Mouse (Mus musculus) cerebellum, adult 9-11 months (tissue): Measurements from ENCODE around the gene Syde2.
"Not testable (repeated sequence)": the region's sequence is repeated elsewhere in the genome, so short reads cannot be mapped to it uniquely, and the experiment has no call there.

Experiments used
- DNase-seq: peaks from one replicate; pipeline ENCODE4 v3.0.0; 2022

The Syde2 gene

DNA sequence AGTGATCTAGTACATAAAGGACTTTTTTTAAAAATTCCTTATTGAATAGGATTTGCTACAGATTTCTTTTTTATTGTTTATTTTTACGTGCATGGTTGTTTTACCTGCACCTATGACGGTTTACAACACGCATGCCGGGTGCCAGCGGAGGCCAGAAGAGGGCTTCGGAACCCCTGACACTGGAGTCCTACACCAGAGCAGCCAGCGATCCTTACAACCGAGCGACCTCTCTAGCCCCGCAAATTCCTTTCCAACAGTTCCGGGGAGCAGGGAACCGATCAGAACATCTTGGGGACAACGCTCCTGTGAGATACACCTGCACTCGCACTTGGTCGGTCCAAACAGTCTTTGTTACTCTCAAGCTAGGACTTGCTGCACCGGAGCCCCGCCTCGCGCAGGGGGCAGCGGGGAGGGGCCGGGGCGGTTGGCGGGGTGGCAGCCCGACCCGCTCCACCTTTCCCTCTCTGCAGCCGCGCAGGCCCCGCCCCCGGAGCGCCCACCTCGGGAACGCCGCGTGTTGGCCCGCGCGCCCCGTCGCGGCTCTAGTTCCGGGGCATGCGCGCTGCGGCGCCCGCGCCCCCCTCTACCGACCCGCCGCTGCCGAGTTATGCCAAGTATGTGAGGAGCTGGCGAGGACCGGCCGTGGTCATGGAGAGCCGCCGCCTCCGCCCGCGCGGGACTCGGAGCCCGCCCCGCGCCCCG is at the start of gene Syde2:
Syde2 (plus strand) TSS at position 603 of the 702 bp plus-strand sequence.
- DNase-seq, result peak; percentile 17

DNA sequence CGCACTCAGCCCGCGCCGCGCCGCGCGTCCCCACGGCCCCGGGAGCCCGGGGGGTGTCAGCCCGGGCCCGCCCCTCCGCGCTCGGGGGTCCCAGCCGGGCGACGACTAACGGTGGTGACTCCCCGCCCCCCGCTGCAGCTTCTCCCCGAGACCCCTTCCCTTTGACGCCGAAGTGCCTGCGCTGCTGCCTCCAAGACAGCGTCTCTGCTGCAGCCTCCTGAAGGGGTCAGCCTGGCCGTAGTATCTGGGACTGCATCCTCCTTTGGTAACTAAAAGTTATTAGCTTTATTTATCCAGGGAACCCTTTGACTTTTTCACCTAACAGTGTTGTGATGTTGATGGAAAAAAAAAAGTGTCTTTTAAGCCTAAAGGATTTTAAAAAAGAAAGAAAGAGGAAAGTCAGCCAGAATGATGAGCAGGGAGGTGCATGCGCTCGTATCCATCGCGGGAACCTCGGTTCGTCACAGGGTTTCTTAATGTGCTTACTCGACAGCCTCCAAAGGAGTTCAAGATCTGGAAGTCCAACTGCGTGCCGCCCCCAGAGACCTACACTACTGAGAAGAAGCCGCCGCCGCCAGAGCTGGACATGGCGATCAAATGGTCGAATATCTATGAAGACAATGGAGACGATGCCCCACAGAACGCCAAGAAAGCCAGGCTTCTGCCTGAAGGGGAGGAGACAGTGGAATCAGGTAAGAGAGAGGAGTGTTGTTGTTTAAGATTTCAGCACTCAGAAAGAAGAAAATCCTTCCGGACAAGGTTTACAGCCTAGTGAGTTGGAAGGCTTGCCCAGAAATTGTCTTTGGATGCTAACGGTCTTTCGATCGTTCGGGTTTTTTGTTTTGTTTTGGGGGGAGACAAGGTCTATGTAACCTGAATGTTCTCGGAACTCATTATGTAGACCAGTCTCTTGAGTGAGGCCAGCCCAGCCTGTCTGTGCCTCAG is 49.0 kb upstream of the Syde2 start:
- peak; percentile 57 for DNase-seq

GRCm38 (mm10) chr3:145939402-145939801 is 48.3 kb upstream of the Syde2 start:
- no peak for DNase-seq

DNA sequence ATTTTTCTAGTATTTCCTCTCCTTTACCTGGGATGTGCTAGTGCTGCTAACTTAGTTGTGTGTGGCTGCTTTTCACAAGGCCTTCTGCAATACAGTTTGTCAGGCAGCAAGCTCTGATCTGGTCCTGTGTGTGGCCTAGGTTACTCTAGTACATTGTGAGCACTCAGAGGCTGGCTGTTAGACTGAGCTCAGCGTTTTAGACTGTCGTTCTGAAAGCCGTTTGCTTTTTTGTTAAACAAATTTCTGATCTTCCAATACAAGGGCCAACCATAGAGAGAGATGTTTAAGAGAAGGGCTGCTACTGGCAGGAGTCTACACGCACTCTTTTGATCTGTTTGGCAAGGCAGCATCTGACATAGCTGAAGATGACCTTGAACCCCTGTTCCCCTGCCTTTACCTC is 47.7 kb upstream of the Syde2 start:
- no peak for DNase-seq

- DNase-seq, result no peak
Measured at GRCm38 (mm10) chr3:145941971-145942370, 45.7 kb upstream of the Syde2 start.

DNA sequence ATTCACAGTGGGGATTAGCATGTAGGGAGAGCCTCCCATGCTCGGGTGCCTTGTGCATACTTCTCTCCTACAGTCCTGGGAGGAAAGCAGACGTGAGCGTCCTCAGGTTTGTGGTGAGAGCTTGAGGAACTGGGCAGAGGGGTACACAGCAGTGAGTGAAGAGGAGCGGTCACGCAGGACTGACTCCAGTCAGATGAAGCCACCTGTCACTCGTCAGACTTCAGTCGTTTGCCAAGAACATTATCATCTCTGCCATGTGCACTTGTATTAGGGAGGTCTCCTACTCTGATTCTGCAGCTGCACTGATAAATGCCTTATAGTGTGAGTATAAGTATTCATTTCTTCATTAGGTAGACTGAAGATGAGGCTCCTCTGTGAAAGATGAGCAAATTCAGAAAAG is 43.3 kb upstream of the Syde2 start:
- DNase-seq, result no peak

DNA sequence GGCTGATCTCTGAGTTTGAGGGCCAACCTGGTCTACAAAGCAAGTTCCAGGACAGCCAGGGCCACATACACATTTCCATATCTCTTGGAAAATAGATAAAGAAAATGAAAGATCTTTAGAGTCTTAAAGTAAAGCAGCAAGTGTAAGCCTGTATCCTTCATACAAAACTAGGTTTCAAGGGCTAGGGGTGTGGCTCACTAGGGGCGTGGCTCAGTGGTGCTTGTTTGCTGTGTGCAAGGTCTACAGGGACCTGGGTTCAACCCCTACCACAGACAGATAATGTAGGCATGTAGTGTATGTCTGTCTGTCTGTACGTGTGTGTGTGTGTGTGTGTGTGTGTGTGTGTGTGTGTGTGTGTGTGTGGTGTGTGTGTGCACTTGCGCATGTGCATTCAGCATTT is 41.8 kb upstream of the Syde2 start:
- DNase-seq, result no peak

- DNase-seq, result no peak
Measured at GRCm38 (mm10) chr3:145946654-145947053, 41.0 kb upstream of the Syde2 start.

DNA sequence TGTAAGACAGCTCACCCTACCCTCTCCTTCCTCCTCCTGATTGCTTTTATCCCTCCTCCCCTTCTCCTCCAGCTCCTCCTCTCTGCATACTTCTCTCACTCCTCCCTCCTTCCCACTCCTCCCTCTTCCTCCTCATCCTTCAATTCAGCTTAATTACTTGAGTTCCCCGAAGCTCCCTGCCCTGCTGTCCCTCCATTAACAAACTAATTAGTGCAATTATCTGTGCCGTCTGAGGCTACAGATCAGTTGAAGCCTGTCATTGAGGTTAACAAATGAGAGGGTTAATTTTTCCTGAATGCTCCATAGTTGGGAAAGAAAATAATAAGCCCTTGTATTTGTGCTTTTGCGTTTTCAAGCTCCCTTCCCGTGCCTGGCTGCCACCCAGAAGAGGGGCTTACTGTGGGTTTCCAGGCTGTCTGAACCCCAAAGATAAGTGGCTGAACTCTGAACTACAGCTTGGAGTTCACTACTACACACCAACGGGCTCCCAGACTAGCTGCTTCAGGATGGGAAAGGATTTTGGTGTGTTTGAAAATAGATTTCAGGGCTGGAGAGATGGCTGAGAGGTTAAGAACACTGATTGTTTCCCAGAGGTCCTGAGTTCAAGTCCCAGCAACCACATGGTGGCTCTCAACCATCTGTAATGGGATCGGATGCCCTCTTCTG is 40.0 kb upstream of the Syde2 start:
- no peak for DNase-seq

DNA sequence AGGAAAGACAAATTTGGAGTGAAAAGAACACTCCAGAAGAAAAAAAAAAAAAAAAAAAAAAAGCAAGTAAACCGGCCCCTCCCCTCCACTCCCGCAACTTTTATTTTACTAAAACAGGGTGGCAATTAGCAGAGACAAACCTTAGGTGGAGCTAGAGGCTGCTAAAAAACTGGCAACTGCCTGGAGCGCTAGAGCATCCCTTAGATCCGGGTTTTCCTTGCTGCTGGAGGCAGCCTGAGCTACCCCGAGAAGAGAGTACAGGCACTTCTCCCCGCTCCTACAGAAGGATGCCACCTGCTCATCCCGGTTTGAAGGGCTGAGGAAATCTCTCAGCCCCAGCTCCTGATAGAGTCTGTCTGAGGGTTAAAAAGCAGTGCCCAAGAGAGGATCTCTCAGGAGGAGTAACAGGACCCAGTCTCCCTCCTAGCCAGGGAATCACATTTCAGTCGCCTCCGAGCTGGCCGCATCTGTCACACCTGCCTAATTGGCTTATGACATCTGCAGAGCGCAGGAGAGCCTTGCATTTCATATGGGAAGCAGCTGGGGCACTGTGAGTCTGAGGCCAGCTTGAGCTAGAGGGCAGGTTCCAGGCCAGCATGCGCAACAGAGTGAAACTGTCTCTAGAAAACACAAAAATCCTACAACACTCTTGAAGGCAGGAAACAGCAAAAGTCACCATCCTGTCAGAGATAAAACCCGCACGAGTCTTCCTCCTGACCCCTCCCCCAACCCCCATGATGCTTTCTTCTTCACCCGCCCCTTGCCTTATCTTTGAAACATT is 37.4 kb upstream of the Syde2 start:
- peak; percentile 23 for DNase-seq

DNA sequence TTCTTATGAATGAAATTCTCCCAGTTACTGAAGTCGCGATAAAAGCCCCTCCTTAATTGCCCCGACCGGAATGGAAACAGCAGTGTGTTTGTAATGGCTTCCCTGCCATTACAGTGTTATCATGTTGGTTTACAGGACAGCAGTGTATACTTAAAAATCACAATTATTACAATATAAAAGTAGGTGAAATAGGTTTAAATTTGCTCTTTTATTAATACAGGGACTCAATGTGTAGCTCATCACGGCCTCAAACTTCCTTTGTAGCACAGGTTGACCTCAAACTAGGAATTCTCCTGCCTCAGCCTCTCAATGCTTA is 36.9 kb upstream of the Syde2 start:
- DNase-seq, result no peak

- no peak for DNase-seq
Measured at GRCm38 (mm10) chr3:145951287-145952165, 36.1 kb upstream of the Syde2 start.

DNA sequence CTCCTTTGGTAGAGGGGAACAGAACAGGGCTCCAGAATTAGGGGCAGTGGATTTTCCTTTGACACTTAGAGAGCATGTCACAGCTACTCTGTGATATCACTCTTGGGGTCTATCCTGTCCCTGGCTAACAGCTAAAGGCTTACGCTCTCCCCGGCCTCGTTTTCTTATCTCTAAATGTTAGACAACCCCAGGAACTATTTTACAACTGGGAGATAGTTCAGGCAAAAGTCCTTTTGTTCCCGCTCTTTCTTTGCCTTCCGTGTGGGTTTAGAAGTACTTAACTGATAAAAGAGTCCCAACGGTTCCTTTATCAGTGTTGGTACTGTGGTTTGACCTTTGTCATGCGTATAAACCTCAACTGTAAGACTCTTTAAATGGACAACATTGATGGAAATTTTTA is 34.7 kb upstream of the Syde2 start:
- no peak for DNase-seq

GRCm38 (mm10) chr3:145953411-145953810 is 34.3 kb upstream of the Syde2 start:
- DNase-seq, result no peak

DNA sequence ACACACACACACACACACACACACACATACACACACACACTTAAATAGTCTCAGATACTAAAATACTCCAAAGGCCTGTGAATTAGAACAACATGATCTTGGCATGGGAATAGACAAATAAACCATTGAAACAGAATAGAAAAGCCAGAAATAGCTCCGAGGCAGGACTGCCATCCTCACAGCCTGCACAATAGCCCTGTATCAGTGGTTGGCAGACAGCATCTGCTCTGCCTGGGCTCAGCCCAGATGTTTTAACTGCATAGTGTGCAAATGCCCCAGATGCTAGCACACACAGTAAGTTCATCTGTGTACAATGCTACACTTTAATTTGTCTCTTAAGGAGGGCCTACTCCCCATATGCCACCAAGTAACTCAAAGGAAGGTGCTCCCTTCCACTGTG is 27.8 kb upstream of the Syde2 start:
- no peak for DNase-seq

DNA sequence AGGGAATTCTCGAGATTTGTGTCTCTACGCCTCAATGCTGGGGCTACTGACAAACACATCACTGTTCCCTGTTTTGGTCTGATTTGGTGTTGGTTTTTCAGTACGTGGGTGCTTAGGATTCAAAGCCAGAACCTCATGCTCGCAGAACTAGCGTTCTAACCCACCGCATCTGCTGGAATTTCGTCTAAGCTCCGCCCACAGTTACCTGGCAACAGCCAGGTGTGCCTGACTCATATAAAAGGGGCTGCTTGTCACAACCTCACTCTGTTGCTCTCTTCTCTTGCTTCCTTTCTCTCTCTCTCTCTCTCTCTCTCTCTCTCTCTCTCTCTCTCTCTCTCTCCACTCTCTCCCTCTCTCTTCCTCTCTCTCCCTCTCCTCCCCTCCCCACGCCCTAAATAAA is 25.3 kb upstream of the Syde2 start:
- no peak for DNase-seq

- DNase-seq, result no peak
Measured at GRCm38 (mm10) chr3:145963101-145964017, 24.3 kb upstream of the Syde2 start.

DNA sequence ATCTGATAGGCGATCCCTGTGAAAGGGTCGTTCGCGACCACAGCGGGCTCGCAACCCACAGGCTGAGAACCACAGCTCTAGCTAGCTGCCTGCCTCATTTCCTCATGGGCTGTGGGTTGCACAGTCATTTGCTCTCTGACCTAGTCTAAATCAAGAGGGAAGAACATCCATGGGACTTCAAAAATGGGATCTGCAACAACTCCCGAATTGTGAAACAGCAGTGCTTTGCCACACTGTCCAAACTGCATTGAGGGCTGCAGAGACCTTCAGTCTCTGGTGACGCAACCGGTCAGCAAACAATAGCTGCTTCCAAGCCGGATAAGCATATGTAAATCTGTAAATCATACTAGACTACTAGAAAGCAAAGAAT is 23.7 kb upstream of the Syde2 start:
- DNase-seq, result no peak

DNA sequence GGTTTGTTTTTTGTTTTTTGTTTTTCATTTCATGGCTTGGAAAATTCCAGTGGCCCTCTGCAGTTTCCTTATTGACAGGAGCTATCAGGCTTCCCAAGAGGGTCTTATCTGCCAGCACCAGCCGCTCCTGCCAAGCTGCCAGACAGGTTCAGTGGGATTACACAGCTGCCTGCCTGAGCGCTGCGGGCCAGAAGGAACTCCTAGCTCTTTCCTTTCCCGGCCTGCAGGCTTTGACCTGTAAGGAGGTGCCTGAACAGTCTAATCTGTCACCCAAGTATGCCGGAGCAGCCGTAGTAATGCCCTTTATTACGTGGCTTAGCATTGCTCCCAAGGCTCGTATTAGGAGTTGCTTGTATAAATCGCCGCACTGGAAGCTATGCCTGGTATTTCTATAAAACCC is 23.2 kb upstream of the Syde2 start:
- DNase-seq, result no peak

- not testable (repeated sequence) for DNase-seq
Measured at GRCm38 (mm10) chr3:145965583-145965982, 22.1 kb upstream of the Syde2 start.

DNA sequence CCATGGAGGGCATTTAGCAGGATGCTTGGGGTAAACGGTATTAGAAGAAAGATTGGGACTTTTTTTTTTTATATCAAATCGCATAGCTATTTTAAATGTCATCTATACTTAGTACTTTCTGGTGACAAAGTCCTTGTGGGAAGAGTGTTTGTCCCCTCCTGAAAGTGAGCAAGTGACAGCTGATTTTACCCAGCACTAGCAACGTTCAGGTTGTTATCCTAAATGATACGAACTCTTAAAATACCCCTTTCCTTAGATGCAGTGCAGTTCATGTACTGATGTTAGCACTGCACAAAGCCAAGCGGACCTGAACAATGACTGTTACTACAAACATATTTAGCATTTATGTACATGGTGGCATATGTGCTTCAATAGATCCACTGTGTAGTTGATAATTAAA is 20.9 kb upstream of the Syde2 start:
- DNase-seq, result no peak
